Mouse (Mus musculus) common myeloid progenitor, adult 5-6 weeks (primary cell): Measurements from ENCODE around the gene Eif3b. TPM values are rescaled to one million over a fixed set of nuclear protein-coding genes. Genes with fewer than 3 reads are reported as not detected.
"Not testable (repeated sequence)": the region's sequence is repeated elsewhere in the genome, so short reads cannot be mapped to it uniquely, and the experiment has no call there.

Experiments
- ATAC-seq: replicated peaks from 2 replicates; pipeline ENCODE4 v1.8.0; 2016; ENCODE audit warnings: low read depth, mild to moderate bottlenecking, moderate TSS enrichment, inconsistent platforms; ENCODE audit not compliant: poor library complexity, severe bottlenecking
- total RNA-seq: library from RNA; stranded (forward); fragments of 200-1000, 187-1606 nt; gene quantifications from 2 replicates; pipeline ENCODE4 v1.2.3, GENCODE M21; 2017

Gene Eif3b
- total RNA-seq, 1 experiment from 2014 or later, result 281 TPM

DNA sequence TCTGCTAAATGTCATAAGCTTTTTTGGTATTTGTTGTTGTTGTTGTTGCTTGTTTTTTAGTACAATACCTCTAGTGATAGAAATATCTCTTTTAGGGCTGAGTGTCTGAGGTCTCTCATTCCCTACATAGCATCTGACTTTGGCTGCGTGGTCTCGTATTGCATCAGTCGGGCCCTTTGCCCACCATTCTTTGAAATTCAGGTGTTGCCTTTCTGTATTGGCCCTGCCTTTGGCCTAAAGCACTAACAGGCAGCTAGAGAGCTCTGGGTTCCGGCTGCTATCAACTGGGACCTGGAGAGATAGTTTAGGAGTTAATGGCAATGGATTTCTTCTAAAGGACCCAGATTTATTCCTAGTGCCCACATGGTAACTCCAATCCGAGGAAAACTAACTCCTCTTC lies 27.1 kb upstream of the Eif3b start:
- no peak for ATAC-seq

DNA sequence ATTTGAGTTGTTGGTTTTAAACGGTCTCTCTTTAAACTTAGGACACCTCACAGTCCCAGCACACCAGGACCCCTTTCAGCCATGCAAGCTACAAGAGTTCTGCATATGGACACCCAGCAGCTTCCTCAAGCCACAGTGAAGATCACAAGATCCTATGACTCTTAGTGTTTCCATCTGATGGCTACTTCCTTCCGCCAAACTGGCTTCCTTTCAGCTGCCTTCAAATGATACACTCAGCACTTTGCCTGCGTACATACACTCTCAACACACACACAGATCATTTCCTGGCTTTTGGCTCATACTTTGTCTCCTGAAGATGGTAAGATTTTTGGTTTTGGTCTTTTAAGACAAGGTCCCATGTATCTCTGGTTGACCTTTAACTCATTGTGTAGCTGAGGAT lies 26.4 kb upstream of the Eif3b start:
- ATAC-seq, result peak; percentile 16; the same call in 1 of the 2 replicates

- ATAC-seq, result peak; percentile 83
Observed at GRCm38 (mm10) chr5:140396166-140396940, 22.8 kb upstream of the Eif3b start.

- ATAC-seq, result no peak
Observed at GRCm38 (mm10) chr5:140402640-140403270, 16.4 kb upstream of the Eif3b start.

GRCm38 (mm10) chr5:140405126-140405525 lies 14.0 kb upstream of the Eif3b start:
- no peak for ATAC-seq

DNA sequence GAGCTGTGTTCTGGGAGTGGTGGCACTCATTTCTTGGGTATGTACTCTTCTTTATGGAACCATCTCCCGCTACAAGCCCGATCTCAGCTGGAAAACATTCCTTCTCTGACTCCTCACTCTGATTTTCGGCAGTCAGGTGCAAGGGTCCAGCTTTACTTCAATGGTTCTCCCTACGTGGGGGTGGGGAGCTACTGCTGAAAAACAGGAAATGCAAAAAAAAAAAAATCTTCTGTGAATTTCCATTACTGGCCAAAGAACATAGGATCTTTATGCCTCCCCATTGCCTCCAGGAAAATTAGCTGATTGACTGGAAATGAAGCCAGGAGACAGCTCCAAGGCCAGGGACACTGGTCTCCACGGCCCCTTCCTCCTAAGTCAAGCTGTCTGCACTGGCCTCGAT lies 12.5 kb upstream of the Eif3b start:
- ATAC-seq, result no peak

DNA sequence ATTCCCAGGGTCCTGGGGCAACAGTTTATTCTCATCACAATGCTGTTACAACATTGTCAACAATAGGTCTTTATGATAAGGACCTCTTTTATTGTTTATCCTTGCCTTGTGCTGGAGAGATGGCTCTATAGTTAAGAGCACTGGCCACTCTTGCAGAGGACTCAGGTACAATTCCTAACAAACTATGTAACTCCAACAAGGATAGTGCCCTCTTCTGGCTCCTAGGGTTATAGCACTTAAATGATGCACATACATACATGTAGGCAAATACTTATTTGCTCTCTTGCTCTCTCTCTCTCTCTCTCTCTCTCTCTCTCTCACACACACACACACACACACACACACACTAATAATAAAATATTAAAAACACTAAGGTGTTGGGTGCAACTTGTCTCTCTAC lies 10.3 kb upstream of the Eif3b start:
- no peak for ATAC-seq

GRCm38 (mm10) chr5:140411339-140411738 lies 7.8 kb upstream of the Eif3b start:
- ATAC-seq, result peak; percentile 87

DNA sequence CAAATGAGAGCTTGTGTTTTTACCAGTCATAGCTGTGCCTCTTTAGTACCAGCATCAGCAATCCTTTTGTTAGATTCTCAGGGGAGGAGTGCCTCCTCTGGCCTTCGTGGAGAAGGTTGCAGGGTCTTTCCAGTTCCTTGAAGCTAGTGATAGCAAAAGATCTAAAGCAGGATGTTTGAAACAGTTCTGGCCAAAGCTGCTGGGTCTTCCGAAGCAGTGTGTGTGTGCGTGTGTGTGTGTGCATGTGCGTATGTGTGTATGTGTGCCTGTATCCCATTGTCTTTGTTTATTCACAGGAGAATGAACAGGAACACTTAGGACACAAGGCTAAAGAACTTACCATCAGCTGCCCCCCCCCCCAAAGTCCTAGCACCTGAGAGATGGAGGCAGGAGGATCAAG lies 4.5 kb upstream of the Eif3b start:
- ATAC-seq, result no peak

GRCm38 (mm10) chr5:140418106-140418488 lies 1.0 kb upstream of the Eif3b start:
- no peak for ATAC-seq

- ATAC-seq, result no peak
Observed at GRCm38 (mm10) chr5:140419442-140420080, 433 bp downstream of the Eif3b start.

DNA sequence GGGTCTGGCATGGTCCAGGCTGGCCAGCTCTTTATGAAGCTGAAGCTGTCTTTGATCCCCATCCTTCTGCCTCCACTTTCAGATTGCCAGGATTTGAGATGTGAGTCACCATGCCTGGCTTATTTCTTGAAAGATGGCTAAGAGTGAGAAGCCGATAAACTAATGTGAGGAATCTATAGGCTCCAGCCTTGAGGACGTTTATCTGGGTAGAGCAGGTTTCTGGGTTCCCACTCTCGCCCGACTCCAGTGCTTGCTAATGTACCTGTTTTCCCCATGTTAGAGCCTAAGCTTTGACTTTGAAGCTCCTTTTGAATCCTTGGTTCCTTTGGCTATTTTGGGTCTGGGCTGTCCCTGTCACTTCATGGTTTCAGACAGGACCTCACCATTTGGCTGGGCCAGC lies 1.5 kb downstream of the Eif3b start:
- ATAC-seq, result no peak

- no peak for ATAC-seq
Observed at GRCm38 (mm10) chr5:140425016-140425783, 6.1 kb downstream of the Eif3b start.

- ATAC-seq, result not testable (repeated sequence)
Observed at GRCm38 (mm10) chr5:140439117-140439516, 20.0 kb downstream of the Eif3b start.

GRCm38 (mm10) chr5:140441406-140441805 lies 22.3 kb downstream of the Eif3b start:
- ATAC-seq, result no peak

DNA sequence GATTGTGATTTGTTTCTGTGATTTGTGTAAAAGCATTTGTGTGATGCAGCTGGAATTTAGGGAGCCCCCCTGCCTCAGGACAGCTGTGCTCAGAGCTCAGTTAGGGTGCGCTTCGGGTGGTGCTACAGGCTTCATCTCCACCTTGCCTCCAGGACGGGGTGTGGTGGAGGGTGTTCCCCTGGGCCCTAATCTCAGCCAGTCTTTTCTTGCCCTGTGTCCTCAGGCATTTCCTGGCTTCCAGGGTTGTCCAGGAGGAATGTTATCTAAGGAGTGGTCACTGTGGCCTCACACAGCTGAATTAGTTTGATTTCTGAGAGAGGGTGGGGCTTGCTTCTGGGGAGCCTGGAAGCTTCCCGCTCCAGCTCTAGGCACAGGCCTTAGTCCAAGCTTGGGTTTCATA lies 24.9 kb downstream of the Eif3b start:
- no peak for ATAC-seq

DNA sequence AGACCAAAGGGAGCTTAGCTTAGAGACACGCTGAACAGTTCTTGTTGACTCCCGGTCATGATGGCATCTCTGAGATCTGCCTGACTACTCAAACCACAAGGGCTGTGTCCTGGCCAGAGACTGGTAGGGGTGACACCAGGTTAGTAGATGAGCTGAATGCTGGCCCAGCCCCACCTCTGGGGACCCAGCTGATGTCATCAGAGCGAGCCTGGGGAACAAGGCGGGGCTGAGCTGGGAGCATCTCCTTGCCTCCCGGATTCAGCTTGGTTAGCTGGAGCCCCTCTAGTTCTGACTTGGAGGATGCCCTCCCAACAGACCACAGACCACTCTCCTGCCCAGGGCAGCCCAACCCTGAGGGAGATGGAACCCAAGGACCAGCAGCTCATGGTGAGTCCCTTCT lies 26.2 kb downstream of the Eif3b start, which contains the start of gene Gm4869:
TSS of gene Gm4869 (plus strand) at position 301 of the 400 bp plus-strand sequence.
- no peak for ATAC-seq

- ATAC-seq, result no peak
Observed at GRCm38 (mm10) chr5:140446054-140446453, 26.9 kb downstream of the Eif3b start.

DNA sequence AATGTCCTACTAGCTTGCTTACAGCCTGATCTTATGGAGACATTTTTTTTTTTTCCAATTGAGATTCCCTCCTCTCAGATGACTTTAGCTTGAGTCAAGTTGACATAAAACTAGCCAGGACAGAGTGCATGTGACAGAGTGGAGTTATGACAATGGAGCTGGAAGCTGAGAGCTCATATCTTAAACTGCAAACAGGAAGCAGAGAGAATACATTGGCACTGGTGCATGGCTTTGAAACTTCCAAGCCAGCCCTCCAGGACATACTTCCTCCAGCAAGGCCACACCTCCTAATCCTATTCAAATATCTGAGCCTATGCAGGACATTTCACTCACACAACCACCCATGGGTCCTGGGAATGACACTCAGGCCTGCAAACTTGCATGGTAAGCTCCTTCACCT lies 35.4 kb downstream of the Eif3b start:
- no peak for ATAC-seq

DNA sequence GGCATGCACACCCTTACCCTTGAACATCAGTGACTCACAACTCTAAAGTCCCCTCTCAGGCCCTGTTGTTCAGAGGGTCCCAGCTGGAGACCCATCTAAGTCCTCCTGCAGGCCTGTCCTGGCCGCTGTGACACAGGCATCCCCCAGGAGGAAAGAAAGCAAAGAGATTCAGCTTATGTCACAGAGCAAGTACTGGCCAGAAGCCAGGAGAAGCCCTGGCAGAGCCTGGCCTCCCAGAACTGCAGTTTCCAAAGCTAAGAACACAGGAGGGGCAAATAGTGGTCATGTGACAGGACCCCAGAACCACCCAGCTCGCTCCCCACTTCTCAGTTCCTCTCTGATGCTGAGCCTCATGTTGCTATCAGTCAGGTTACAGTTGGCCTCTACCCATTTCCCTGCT lies 36.3 kb downstream of the Eif3b start:
- no peak for ATAC-seq
